Mouse (Mus musculus) thymus, postnatal 25 days (tissue): Measurements from ENCODE around the gene Dennd2a.

Experiments used
- DNase-seq: peaks from one replicate; pipeline ENCODE4 v3.0.0; 2022

The Dennd2a gene

GRCm38 (mm10) chr6:39557723-39558261, at the start of gene Dennd2a:
Gene Dennd2a (minus strand): TSS chr6:39557867.
- DNase-seq: peak; percentile 39

GRCm38 (mm10) chr6:39607365-39607764, 49.7 kb upstream of the Dennd2a start:
- no peak for DNase-seq

- peak; percentile 37 for DNase-seq
Measured at GRCm38 (mm10) chr6:39606862-39607261, 49.2 kb upstream of the Dennd2a start.

GRCm38 (mm10) chr6:39606056-39606455, 48.4 kb upstream of the Dennd2a start:
- DNase-seq: no peak

DNA sequence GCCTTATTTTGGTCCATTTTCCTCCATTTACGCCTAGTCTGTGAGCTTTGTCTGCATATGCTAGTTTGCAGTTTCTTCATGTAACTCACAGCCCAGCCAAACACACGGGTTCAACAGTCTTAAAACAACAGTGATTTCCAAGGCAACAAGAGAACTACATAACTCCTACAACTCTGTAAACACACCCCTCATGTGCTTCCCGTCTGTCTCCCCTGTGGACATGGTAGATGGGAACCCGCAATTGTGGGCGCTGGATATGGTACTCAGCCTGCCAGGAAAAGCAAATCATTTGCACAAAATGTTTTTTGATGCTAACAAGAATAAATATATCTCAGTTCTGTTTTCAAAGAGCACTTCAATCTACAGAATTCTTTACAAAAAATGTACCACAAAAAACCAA, 46.9 kb upstream of the Dennd2a start:
- no peak for DNase-seq

- DNase-seq: no peak
Measured at GRCm38 (mm10) chr6:39601828-39602227, 44.2 kb upstream of the Dennd2a start.

GRCm38 (mm10) chr6:39600851-39601250, 43.2 kb upstream of the Dennd2a start:
- DNase-seq: no peak

GRCm38 (mm10) chr6:39592401-39593214, 34.9 kb upstream of the Dennd2a start, which contains the start of gene Ndufb2:
Gene Ndufb2 (plus strand): TSS chr6:39592574.
- peak; percentile 94 for DNase-seq

- no peak for DNase-seq
Measured at GRCm38 (mm10) chr6:39591481-39591880, 33.8 kb upstream of the Dennd2a start.

GRCm38 (mm10) chr6:39585517-39585916, 27.9 kb upstream of the Dennd2a start, which contains the start of gene Gm42420:
Gene Gm42420 (plus strand): TSS chr6:39585753.
- DNase-seq: no peak

GRCm38 (mm10) chr6:39581087-39581784, 23.6 kb upstream of the Dennd2a start:
- DNase-seq: no peak

GRCm38 (mm10) chr6:39580558-39580957, 22.9 kb upstream of the Dennd2a start:
- no peak for DNase-seq

GRCm38 (mm10) chr6:39579552-39579951, 21.9 kb upstream of the Dennd2a start:
- no peak for DNase-seq

DNA sequence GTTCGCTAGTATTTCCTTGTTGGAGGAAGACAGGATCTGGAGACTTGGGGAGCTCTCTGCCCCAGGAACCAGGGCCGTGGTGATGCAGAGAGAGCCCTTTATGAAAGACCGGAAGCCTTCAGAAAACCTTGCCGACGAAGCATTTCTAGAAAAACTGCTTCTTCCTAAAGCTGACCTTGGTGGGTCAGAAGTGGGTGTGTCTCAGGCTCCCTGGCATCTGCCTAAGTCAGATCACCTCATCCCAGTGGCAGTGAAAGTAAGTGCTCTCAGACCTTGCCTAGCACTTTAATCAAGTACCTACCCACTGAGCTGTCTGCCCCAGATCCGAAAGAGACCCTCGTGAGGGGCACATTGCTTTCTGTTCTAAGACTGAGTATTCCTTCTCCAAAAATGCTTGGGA, 17.3 kb upstream of the Dennd2a start:
- no peak for DNase-seq

GRCm38 (mm10) chr6:39574555-39574869, 16.8 kb upstream of the Dennd2a start:
- peak; percentile 6 for DNase-seq

GRCm38 (mm10) chr6:39573791-39574554, 16.3 kb upstream of the Dennd2a start, which contains the start of gene Adck2:
Gene Adck2 (plus strand): TSS chr6:39573873.
- DNase-seq: peak; percentile 82

DNA sequence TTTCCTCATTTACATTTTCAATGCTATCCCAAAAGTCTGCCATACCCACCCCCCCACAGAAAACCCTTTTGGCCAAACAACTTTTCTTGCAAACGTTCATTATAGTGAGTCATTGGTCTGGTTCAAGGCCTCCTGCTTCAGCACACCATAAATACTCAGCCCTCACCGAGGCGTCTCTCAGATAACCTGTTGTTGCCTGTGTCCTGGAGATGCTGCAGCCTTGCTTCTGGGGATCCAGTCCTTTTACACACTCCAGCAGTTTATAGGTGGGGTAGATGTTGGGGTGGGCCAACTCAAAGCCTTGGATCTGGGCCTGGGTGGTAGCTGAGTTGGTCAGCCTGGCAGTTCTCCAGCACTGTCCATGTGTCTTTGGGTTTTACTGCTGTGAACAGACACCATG, 12.8 kb upstream of the Dennd2a start:
- DNase-seq: no peak

DNA sequence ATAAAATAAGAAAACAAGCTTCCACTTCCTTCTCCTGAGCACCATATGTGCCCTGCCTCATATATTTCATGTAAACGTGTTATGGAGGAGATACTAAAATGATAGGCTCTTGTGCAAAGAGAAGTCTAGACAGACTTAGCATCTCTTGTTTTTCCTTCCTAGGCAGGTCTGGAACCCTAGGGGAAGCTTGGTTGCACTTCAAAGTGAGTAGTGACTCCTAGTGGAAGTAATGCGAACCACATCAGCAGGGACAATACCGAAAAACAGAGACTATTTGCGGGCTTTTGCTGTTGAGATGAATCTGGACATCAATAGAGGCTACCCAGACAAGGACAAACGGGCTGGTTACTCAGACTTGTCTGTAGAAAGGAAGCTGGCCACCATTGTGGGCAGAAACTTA, 9.9 kb upstream of the Dennd2a start:
- DNase-seq: peak; percentile 19

GRCm38 (mm10) chr6:39562166-39563015, 4.7 kb upstream of the Dennd2a start:
- peak; percentile 75 for DNase-seq

DNA sequence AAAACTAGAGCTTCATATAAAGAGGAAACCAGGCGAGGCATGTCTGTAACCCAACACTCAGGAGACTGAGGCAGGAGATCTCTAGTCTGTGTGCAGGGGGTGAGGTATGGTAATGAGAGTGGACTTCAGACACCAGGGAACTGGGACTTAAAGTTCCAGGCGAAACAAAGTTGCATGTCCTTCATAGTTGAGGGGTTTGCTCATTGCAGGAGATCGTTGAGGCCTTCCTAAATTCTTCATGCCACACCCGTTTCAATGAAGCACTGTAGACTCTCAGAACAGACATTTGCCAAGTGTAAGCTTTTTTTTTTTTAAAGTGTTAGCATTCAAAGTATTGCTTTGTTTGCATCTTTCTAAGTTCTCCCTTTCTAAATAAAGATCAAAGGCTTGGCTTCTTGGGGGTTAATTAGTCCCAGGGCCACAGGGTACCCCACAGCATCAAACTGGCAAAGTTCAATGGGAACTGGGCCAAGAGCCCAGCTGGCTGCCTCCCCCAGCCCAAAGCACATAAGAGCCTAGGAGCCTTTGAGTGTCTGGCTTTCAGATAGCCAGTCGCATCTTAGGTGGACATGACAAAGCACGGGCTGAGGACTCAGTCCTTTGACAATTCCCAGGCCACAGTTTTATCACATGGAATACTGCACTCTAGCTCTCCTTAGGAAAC, 1.7 kb upstream of the Dennd2a start:
- DNase-seq: no peak

DNA sequence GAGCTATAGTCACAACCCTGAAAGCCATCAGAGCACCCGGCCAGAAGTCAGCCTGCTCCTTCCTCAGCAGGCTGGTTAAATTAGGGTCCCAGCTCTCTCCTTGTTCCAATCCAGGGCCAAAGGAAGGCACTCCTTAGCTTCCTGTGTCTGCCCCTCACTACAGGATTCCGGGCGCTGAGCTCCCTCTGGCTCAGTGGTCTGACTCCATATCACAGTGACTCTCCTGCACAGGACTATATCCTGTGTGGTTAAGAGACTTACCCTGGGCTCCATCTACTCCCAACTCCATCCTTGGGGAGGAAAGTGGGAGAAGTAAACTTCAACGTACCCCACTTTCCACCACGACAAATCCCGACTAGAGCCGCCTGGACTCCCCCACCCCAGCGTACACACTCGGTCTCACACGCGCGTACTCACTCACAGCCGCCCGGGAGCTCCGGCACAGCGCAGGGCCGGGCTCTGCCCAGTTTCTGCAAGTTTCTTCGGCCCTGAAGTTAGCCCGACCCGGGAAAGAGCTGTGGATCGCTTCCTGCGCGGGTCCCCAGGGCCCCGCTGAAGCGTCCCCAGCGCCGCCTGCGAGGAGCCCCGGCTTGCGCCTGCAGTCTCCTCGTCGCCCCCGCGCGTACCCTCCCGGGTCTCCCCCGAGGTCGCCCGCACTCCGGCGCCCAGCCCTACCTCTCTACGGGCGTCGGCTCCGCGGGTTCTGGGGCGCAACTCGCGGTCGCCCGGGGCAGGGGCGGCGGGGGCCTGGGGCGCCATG, 587 bp downstream of the Dennd2a start:
- peak; percentile 23 for DNase-seq
